Mouse (Mus musculus): Measurements from ENCODE around the gene Kcnd1.
"Not testable (repeated sequence)": the region's sequence is repeated elsewhere in the genome, so short reads cannot be mapped to it uniquely, and the experiment has no call there.

Gene Kcnd1

GRCm38 (mm10) chrX:7821865-7822779 is at the start of gene Kcnd1:
Kcnd1 (plus strand) TSS chrX:7822289.
- in situ Hi-C loops (cut with MboI, MseI): no loop called here

GRCm38 (mm10) chrX:7772766-7773165 is 49.3 kb upstream of the Kcnd1 start:
- in situ Hi-C loops (cut with MboI, MseI): no loop called here

GRCm38 (mm10) chrX:7775501-7776205 is 46.4 kb upstream of the Kcnd1 start:
- in situ Hi-C loops (cut with MboI, MseI): no loop called here

- in situ Hi-C loops (cut with MboI, MseI): no loop called here
Observed at GRCm38 (mm10) chrX:7776329-7777082, 45.6 kb upstream of the Kcnd1 start.

- in situ Hi-C loops (cut with MboI, MseI): no loop called here
Observed at GRCm38 (mm10) chrX:7778450-7779244, 43.4 kb upstream of the Kcnd1 start.

GRCm38 (mm10) chrX:7779294-7779693 is 42.8 kb upstream of the Kcnd1 start:
- in situ Hi-C loops (cut with MboI, MseI): no loop called here

- in situ Hi-C loops (cut with MboI, MseI): no loop called here
Observed at GRCm38 (mm10) chrX:7782603-7783092, 39.4 kb upstream of the Kcnd1 start.

- in situ Hi-C loops (cut with MboI, MseI): no loop called here
Observed at GRCm38 (mm10) chrX:7789542-7790136, 32.5 kb upstream of the Kcnd1 start, which contains the start of gene Gripap1. Gripap1 (plus strand) TSS chrX:7789765.

GRCm38 (mm10) chrX:7790309-7790708 is 31.8 kb upstream of the Kcnd1 start:
- in situ Hi-C loops (cut with MboI, MseI): no loop called here

- in situ Hi-C loops (cut with MboI, MseI): no loop called here
Observed at GRCm38 (mm10) chrX:7793361-7793760, 28.7 kb upstream of the Kcnd1 start.

GRCm38 (mm10) chrX:7795016-7795415 is 27.1 kb upstream of the Kcnd1 start:
- in situ Hi-C loops (cut with MboI, MseI): no loop called here

- in situ Hi-C loops (cut with MboI, MseI): no loop called here
Observed at GRCm38 (mm10) chrX:7797327-7797726, 24.8 kb upstream of the Kcnd1 start.

GRCm38 (mm10) chrX:7802157-7802556 is 19.9 kb upstream of the Kcnd1 start:
- in situ Hi-C loops (cut with MboI, MseI): not testable (repeated sequence)

- in situ Hi-C loops (cut with MboI, MseI): not testable (repeated sequence)
Observed at GRCm38 (mm10) chrX:7815016-7815415, 7.1 kb upstream of the Kcnd1 start.

GRCm38 (mm10) chrX:7837146-7837545 is 15.1 kb downstream of the Kcnd1 start:
- in situ Hi-C loops (cut with MboI, MseI): no loop called here

- in situ Hi-C loops (cut with MboI, MseI): no loop called here
Observed at GRCm38 (mm10) chrX:7840842-7841162, 18.7 kb downstream of the Kcnd1 start.

GRCm38 (mm10) chrX:7841163-7842162 is 19.4 kb downstream of the Kcnd1 start, which contains the start of gene Otud5:
Otud5 (plus strand) TSS chrX:7841364.
- in situ Hi-C loops (cut with MboI, MseI): no loop called here

GRCm38 (mm10) chrX:7842318-7842717 is 20.2 kb downstream of the Kcnd1 start:
- in situ Hi-C loops (cut with MboI, MseI): no loop called here

- in situ Hi-C loops (cut with MboI, MseI): no loop called here
Observed at GRCm38 (mm10) chrX:7847845-7848244, 25.8 kb downstream of the Kcnd1 start.
